In the genomic region with DNA sequence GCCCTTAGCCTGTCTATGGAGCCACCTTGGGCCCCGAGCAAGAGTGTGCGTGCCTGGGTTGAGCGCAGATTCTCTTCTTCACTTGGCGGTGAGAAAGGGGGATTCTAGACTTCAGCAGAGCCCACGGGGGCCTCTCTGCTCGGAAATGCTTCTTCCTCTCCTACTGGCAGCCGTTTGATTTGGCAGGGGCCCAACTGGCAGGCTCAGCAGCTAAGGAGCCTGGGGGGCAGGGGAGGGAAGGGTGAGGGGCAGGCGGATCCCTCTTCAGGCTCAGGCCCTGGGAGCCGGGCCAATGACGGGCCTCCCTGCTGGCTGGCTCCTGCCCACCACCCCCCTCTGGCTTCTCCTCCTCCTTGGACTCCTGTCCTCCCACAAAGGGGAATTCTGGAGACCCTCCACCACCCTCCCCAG, we compare ENCODE assay signal across 8 mouse cellular contexts. TPM values are rescaled to one million over a fixed set of nuclear protein-coding genes. Genes with fewer than 3 reads are reported as not detected.
DNase-seq lines count a peak whose midpoint lies in the region; ATAC-seq and TF ChIP-seq lines count a peak whose summit lies in the region.

No protein-coding gene starts in this region.

- H3K4me3 ChIP-seq in forebrain, embryonic 15.5 days, result peak overlapping the region; percentile 3; the same call in 1 of the 2 replicates
- H3K4me3 ChIP-seq in heart, embryonic 16.5 days (ENCODE audit: low read length), result peak overlapping the region; percentile 25
- H3K4me3 ChIP-seq in limb, embryonic 14.5 days (replicated peaks; ENCODE audit: low read length), result peak overlapping the region; percentile 9
- no peak overlapping the region for H3K4me3 ChIP-seq in midbrain, postnatal 0 days (ENCODE audit: low read depth, low read length)
- H3K4me3 ChIP-seq in thymus, adult 2 months (ENCODE audit: control insufficient read depth, insufficient read depth, low read length), result no peak overlapping the region

- ATAC-seq in cerebellum, adult (ENCODE audit: insufficient number of reproducible peaks, low FRiP score, low TSS enrichment), result no peak
- ATAC-seq in forebrain, embryonic 15.5 days (replicated peaks), result peak; percentile 88
- peak; percentile 87 for ATAC-seq in heart, embryonic 16.5 days (replicated peaks; ENCODE audit: extremely low read depth, insufficient read depth, low FRiP score)
- ATAC-seq in limb, embryonic 14.5 days (ENCODE audit: low FRiP score, low read depth), result peak; percentile 86
- ATAC-seq in midbrain, postnatal 0 days (ENCODE audit: low FRiP score), result peak; percentile 81; the same call in 1 of the 2 replicates

- peak overlapping the region; percentile 81 for H3K27ac ChIP-seq in forebrain, embryonic 15.5 days (replicated peaks)
- peak overlapping the region; percentile 78 for H3K27ac ChIP-seq in heart, embryonic 16.5 days (ENCODE audit: low read length)
- peak overlapping the region; percentile 73 for H3K27ac ChIP-seq in limb, embryonic 14.5 days (replicated peaks; ENCODE audit: low read depth, low read length)
- no peak overlapping the region for H3K27ac ChIP-seq in midbrain, postnatal 0 days (ENCODE audit: low read depth, low read length)
- no peak overlapping the region for H3K27ac ChIP-seq in thymus, adult 2 months (ENCODE audit: control insufficient read depth, insufficient read depth, low read length)

- H3K36me3 ChIP-seq in forebrain, embryonic 15.5 days, result no peaks in the 10 kb centered on the region
- H3K36me3 ChIP-seq in heart, embryonic 16.5 days (ENCODE audit: control insufficient read depth, insufficient read depth), result no peaks in the 10 kb centered on the region
- no peaks in the 10 kb centered on the region for H3K36me3 ChIP-seq in limb, embryonic 14.5 days (ENCODE audit: control insufficient read depth, insufficient read depth, low read length)
- H3K36me3 ChIP-seq in midbrain, postnatal 0 days (ENCODE audit: insufficient read depth, low read length), result no peaks in the 10 kb centered on the region
- no peaks in the 10 kb centered on the region for H3K36me3 ChIP-seq in thymus, adult 2 months (ENCODE audit: control insufficient read depth, insufficient read depth, low read length)

- no peaks in the 10 kb centered on the region for H3K27me3 ChIP-seq in forebrain, embryonic 15.5 days
- no peaks in the 10 kb centered on the region for H3K27me3 ChIP-seq in heart, embryonic 16.5 days (ENCODE audit: control insufficient read depth, insufficient read depth, low read length)
- no peaks in the 10 kb centered on the region for H3K27me3 ChIP-seq in limb, embryonic 14.5 days (ENCODE audit: control insufficient read depth, insufficient read depth, low read length)
- H3K27me3 ChIP-seq in midbrain, postnatal 0 days (ENCODE audit: insufficient read depth, low read length), result no peaks in the 10 kb centered on the region
- H3K27me3 ChIP-seq in thymus, adult 2 months (ENCODE audit: control insufficient read depth, insufficient read depth, low read length), result no peaks in the 10 kb centered on the region

- no peak overlapping the region for H3K9ac ChIP-seq in forebrain, embryonic 15.5 days (replicated peaks)
- peak overlapping the region; percentile 52 for H3K9ac ChIP-seq in heart, embryonic 16.5 days (ENCODE audit: low read length)
- H3K9ac ChIP-seq in limb, embryonic 14.5 days (ENCODE audit: low read depth, low read length, severe bottlenecking), result peak overlapping the region; percentile 38
- no peak overlapping the region for H3K9ac ChIP-seq in midbrain, postnatal 0 days (replicated peaks; ENCODE audit: low read length, poor library complexity, severe bottlenecking)

- DNase-seq in cerebellum, adult 11 months, result peak; percentile 16
- DNase-seq in kidney, postnatal 10 days, result peak; percentile 95
- DNase-seq in limb, embryonic 14.5 days (ENCODE audit: low spot score), result peak; percentile 88
- peak; percentile 92 for DNase-seq in midbrain, postnatal 0 days (ENCODE audit: low spot score)
- DNase-seq in thymus, adult 2 months, result peak; percentile 43

- H3K4me2 ChIP-seq in forebrain, embryonic 15.5 days (replicated peaks), result peak overlapping the region; percentile 41
- peak overlapping the region; percentile 65 for H3K4me2 ChIP-seq in heart, embryonic 16.5 days (ENCODE audit: low read depth, low read length)
- H3K4me2 ChIP-seq in limb, embryonic 14.5 days (replicated peaks; ENCODE audit: low read depth, low read length, severe bottlenecking), result peak overlapping the region; percentile 47
- H3K4me2 ChIP-seq in midbrain, postnatal 0 days (ENCODE audit: low read depth, low read length, poor library complexity, severe bottlenecking), result peak overlapping the region; percentile 28

- TF ChIP-seq POLR2A in limb, embryonic 14.5 days (IDR thresholded peaks at IDR 0.05; ENCODE audit: borderline replicate concordance, extremely low read depth, insufficient read depth, insufficient read length), result no peak
- TF ChIP-seq POLR2A in thymus, adult 2 months (IDR thresholded peaks at IDR 0.05; ENCODE audit: control insufficient read depth, extremely low read depth, insufficient read depth, low read length, poor library complexity), result no peak

- no peak for TF ChIP-seq CTCF in midbrain, postnatal 0 days (IDR thresholded peaks at IDR 0.05)
- no peak for TF ChIP-seq CTCF in thymus, adult 2 months (IDR thresholded peaks at IDR 0.05; ENCODE audit: borderline replicate concordance, control insufficient read depth, extremely low read depth, insufficient read depth, low read length, poor library complexity)

- H3K9me3 ChIP-seq in forebrain, embryonic 15.5 days, result no peaks in the 10 kb centered on the region
- peaks cover 1% of the 10 kb centered on the region; the same call in 1 of the 2 replicates for H3K9me3 ChIP-seq in heart, embryonic 16.5 days (replicated peaks; ENCODE audit: control insufficient read depth, low read length)
- H3K9me3 ChIP-seq in limb, embryonic 14.5 days (ENCODE audit: control insufficient read depth, low read length), result peaks cover under 1% of the 10 kb centered on the region; the same call in 1 of the 2 replicates
- H3K9me3 ChIP-seq in midbrain, postnatal 0 days (ENCODE audit: low read length), result no peaks in the 10 kb centered on the region

- H3K4me1 ChIP-seq in forebrain, embryonic 15.5 days, result peaks cover 19% of the 10 kb centered on the region
- H3K4me1 ChIP-seq in heart, embryonic 16.5 days (ENCODE audit: control insufficient read depth, insufficient read depth, low read length), result peaks cover 30% of the 10 kb centered on the region
- H3K4me1 ChIP-seq in limb, embryonic 14.5 days (ENCODE audit: control insufficient read depth, insufficient read depth, low read length), result peaks cover 43% of the 10 kb centered on the region
- H3K4me1 ChIP-seq in midbrain, postnatal 0 days (ENCODE audit: insufficient read depth, low read length), result peaks cover 7% of the 10 kb centered on the region; the same call in 1 of the 2 replicates
- peaks cover 31% of the 10 kb centered on the region for H3K4me1 ChIP-seq in thymus, adult 2 months (replicated peaks; ENCODE audit: control insufficient read depth, insufficient read depth, low read length)

- WGBS in forebrain, embryonic 15.5 days, result 7% methylated on average over 10 of the region's 10 CpGs
- WGBS in heart, embryonic 16.5 days, result 2% methylated on average over 10 of the region's 10 CpGs
- 2% methylated on average over 8 of the region's 10 CpGs for WGBS in limb, embryonic 14.5 days
- WGBS in midbrain, postnatal 0 days, result 11% methylated on average over 10 of the region's 10 CpGs
- 5% methylated on average over 10 of the region's 10 CpGs for WGBS in thymus, adult 2 months

RNA-seq across cellular contexts. Expression of gene Mrps18a, which starts 26.7 kb away (rescaled TPM):
- polyA plus RNA-seq in forebrain, embryonic 15.5 days (2015; fragmentation: Nextera tagmentation; extraction: Ambion mirVana), result 129 and 134 TPM in 2 replicates
- polyA plus RNA-seq in heart, embryonic 16.5 days (2015; fragmentation: Nextera tagmentation; extraction: Ambion mirVana), result 129 and 137 TPM in 2 replicates
- polyA plus RNA-seq in limb, embryonic 14.5 days (2012; rRNA removed), result 63.3 and 92.3 TPM in 2 replicates
- 121 and 132 TPM in 2 replicates for polyA plus RNA-seq in limb, embryonic 14.5 days (2014; fragmentation: Nextera tagmentation; extraction: Ambion mirVana)
- 63.7 and 84.4 TPM in 2 replicates for total RNA-seq in midbrain, postnatal 0 days (2014; rRNA removed)
- 173 and 175 TPM in 2 replicates for polyA plus RNA-seq in midbrain, postnatal 0 days (2015; fragmentation: Nextera tagmentation; extraction: Ambion mirVana)
- 56.4 and 57.6 TPM in 2 replicates for polyA plus RNA-seq in thymus, adult 2 months (2012; rRNA removed)

RNA-seq across cellular contexts. Expression of gene Vegfa, which starts 51.9 kb away (rescaled TPM):
- polyA plus RNA-seq in forebrain, embryonic 15.5 days (2015; fragmentation: Nextera tagmentation; extraction: Ambion mirVana), result 3.1 and 3.6 TPM in 2 replicates
- 6.4 TPM in 2 replicates for polyA plus RNA-seq in heart, embryonic 16.5 days (2015; fragmentation: Nextera tagmentation; extraction: Ambion mirVana)
- polyA plus RNA-seq in limb, embryonic 14.5 days (2012; rRNA removed), result 306 and 353 TPM in 2 replicates
- polyA plus RNA-seq in limb, embryonic 14.5 days (2014; fragmentation: Nextera tagmentation; extraction: Ambion mirVana), result 5.3 and 6.0 TPM in 2 replicates
- 78.6 and 105 TPM in 2 replicates for total RNA-seq in midbrain, postnatal 0 days (2014; rRNA removed)
- 2.3 and 3.0 TPM in 2 replicates for polyA plus RNA-seq in midbrain, postnatal 0 days (2015; fragmentation: Nextera tagmentation; extraction: Ambion mirVana)
- 50.3 and 65.2 TPM in 2 replicates for polyA plus RNA-seq in thymus, adult 2 months (2012; rRNA removed)

RNA-seq across cellular contexts. Expression of gene Rsph9, which starts 59.9 kb away (rescaled TPM):
- polyA plus RNA-seq in forebrain, embryonic 15.5 days (2015; fragmentation: Nextera tagmentation; extraction: Ambion mirVana), result 37.2 and 45.7 TPM in 2 replicates
- polyA plus RNA-seq in heart, embryonic 16.5 days (2015; fragmentation: Nextera tagmentation; extraction: Ambion mirVana), result 6.9 and 8.0 TPM in 2 replicates
- polyA plus RNA-seq in limb, embryonic 14.5 days (2012; rRNA removed), result 10.1 and 13.2 TPM in 2 replicates
- polyA plus RNA-seq in limb, embryonic 14.5 days (2014; fragmentation: Nextera tagmentation; extraction: Ambion mirVana), result 11.8 and 15.0 TPM in 2 replicates
- total RNA-seq in midbrain, postnatal 0 days (2014; rRNA removed), result 55.6 and 68.4 TPM in 2 replicates
- polyA plus RNA-seq in midbrain, postnatal 0 days (2015; fragmentation: Nextera tagmentation; extraction: Ambion mirVana), result 103 and 104 TPM in 2 replicates
- 1.2 and 2.6 TPM in 2 replicates for polyA plus RNA-seq in thymus, adult 2 months (2012; rRNA removed)

Comparison
In these comparisons a context has a peak if more than half of its experiments do, and no peak if none do; other contexts are left out.
1. DNase-seq: peak in every context shown above with its lines; median percentile 95 in kidney, postnatal 10 days; 92 in midbrain, postnatal 0 days; 88 in limb, embryonic 14.5 days; 43 in thymus, adult 2 months; 16 in cerebellum, adult 11 months.
2. H3K27ac ChIP-seq: peak in forebrain, embryonic 15.5 days (single experiment), heart, embryonic 16.5 days (single experiment) and limb, embryonic 14.5 days (single experiment); none in midbrain, postnatal 0 days (single experiment) and thymus, adult 2 months (single experiment).
3. H3K4me3 ChIP-seq: peak in forebrain, embryonic 15.5 days (single experiment), heart, embryonic 16.5 days (single experiment) and limb, embryonic 14.5 days (single experiment); none in midbrain, postnatal 0 days (single experiment) and thymus, adult 2 months (single experiment).
4. H3K9ac ChIP-seq: peak in heart, embryonic 16.5 days (single experiment) and limb, embryonic 14.5 days (single experiment); none in forebrain, embryonic 15.5 days (single experiment) and midbrain, postnatal 0 days (single experiment).
5. Peak in every context shown above with its lines, with median percentiles within 50 percentile points of each other: H3K4me2 ChIP-seq.